Mouse (Mus musculus): ENCODE measurements around the gene Phrf1.
A peak's percentile ranks its signal among the peaks of the same experiment; 100 is the strongest.

The Phrf1 gene

GRCm38 (mm10) chr7:141213133-141213532 is 15.5 kb upstream of the Phrf1 start:
- DNase-seq (ENCODE audit: low read depth, low spot score): no peak

DNA sequence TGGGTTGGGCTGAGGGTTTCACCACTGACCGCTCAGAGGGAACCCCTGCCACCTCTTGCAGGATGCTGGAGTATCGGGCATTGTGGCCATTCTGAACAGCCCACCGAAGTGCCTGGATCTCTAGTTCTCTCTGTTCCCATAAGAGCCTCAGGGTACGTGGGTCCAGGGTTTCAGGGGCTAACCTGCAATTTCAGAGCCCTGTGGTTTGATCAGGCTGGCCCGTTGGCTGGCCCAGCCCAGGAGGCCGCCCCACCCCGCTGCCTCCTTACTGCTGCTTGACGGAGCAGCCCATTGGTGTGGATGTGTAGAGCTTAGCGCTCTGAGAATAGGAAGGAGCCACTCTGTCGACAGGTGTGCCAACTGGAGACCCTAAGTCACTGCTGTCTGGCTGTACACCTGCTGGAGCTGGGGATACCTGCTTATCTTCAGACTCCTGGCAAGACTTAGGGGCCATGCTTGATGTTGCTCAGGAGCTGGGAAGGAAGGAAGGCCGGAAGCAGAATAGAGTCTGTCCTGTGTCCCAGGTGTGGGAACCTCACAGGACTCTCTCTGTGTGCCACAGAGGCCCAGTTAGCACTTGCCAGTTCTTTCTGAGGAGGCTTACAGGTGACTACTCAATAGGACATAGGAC is 14.9 kb upstream of the Phrf1 start, which contains the start of gene Lmntd2:
TSS of gene Lmntd2 (minus strand) at position 476 of the 631 bp plus-strand sequence.
- DNase-seq (ENCODE audit: low read depth, low spot score): no peak

DNA sequence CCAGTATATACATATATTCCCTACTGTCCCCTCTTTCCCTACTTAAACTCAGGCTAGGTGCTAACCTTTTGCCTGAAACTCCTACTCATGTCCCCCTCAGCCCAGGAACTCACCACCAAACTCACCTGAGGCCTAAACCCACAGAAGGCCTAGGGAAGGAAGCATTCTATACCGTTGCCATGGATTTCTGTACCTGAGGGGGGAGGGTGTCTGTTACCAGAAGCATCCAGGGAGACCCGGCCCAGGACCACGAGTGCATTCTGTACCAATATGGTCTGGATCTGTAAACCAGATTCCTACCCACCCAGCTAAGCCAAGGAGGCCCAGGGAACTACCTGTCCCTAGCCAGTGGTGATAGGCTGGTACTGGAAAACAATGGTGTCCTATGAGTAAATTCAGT is 14.3 kb upstream of the Phrf1 start:
- DNase-seq (ENCODE audit: low read depth, low spot score): no peak

DNA sequence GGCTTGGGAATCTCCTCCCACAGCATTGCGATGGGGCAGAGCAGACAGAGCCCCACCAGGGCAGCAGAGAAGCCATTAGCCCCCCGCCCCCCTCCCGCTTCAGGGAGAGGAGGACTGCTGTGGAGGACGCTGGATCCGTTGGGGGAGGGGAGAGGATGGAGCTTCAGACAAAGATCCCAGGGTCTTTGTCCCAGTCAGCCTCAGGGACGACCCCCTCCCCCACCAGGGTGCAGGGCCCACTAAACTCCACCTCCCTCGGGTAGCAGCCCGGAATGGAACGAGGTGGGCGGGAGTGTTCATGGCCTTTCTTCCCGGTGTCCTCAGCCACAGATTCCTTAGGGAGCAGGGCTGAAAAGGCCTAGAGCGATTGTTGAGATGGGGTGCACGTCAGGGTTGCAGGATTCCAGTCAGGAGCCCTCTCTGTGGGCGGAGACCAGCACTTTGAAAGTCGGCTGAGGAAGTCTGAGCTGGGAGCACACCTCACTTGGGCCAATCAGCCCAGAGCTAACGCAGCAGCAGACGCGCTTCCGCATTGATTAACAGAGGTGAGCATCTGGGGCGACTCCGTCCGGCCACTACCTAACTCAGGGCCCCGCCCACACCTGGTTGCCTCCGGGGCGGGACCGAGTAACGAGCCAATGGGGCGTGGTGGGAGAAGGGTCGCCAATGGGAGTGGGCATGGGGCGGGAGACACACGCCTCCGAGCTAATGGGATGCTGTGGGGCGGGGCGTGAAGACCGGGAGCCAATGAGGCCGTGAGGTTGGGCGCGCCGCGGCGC is 13.3 kb upstream of the Phrf1 start, which contains the start of gene Rassf7:
TSS of gene Rassf7 (plus strand) at position 760 of the 779 bp plus-strand sequence.
- DNase-seq (ENCODE audit: low read depth, low spot score): peak; percentile 72

- no peak for DNase-seq (ENCODE audit: low read depth, low spot score)
Observed at GRCm38 (mm10) chr7:141215880-141216733, 12.5 kb upstream of the Phrf1 start.

GRCm38 (mm10) chr7:141216894-141217293 is 11.7 kb upstream of the Phrf1 start:
- DNase-seq (ENCODE audit: low read depth, low spot score): no peak

- DNase-seq (ENCODE audit: low read depth, low spot score): no peak
Observed at GRCm38 (mm10) chr7:141217343-141218013, 11.1 kb upstream of the Phrf1 start.

DNA sequence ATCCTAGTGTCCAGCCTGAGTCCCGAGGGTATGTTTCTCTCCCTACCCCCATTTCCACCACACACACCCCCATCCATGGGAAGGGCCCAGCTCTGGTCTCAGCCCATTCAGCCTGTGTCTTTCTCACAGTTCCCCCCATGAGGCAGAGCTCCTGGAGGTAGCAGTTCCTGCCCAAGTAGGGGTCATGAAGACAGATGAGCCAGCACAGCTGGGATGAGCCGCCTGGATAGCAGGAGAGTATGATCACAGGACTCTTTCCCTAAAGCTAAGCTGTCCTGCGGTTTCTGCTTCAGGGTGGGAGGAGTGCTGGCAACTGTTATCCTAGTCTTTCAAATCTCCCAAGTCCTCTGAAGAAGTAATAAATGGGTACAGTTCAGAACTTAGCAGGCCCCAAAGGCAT is 10.4 kb upstream of the Phrf1 start:
- no peak for DNase-seq (ENCODE audit: low read depth, low spot score)

- no peak for DNase-seq (ENCODE audit: low read depth, low spot score)
Observed at GRCm38 (mm10) chr7:141218557-141219133, 9.9 kb upstream of the Phrf1 start.

DNA sequence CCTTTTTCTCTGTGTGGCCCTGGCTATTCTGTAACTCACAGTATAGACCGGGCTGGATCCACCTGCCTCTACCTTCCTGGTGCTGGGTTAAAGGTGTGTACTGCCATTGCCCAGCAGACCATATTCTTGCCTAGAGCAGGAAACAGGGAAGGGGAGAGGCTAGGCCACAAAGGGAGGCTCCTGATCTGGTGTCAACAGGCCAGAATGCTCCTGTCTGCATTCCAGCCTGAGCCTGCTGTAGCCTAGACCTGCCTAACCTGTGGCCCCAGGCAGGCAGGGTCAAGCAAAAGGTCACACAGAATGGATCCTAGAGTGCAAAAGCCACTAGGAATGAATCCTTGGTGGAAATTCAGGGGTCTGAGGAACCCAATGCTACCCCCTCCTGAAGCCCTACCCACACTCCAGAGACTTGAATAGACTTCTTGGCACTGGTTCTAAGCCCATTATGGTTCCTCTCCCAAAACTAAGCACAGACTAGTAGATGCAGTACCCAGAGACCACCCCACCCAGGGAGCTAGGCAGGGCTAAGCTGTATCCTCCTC is 9.0 kb upstream of the Phrf1 start:
- DNase-seq (ENCODE audit: low read depth, low spot score): no peak

DNA sequence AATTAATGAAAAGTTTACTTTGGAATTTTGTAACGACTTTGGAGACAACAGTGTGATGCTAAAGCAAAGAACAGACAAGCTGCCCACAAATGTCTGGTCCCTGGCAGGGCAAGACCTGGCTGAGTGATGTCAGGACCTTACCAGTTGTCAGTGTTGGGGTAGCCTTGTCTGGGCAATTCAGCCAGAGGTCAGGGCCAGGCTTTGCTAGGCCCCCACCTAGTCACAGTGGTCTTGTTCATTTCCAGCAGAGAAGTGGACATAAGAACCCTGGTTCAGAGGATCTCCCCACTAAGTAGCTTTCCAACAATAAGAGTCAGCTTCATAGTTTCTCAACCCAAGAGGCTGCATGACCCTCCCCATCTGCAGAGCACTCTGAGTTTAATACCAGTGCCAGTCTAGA is 8.2 kb upstream of the Phrf1 start:
- DNase-seq (ENCODE audit: low read depth, low spot score): no peak

- peak; percentile 91 for DNase-seq (ENCODE audit: low read depth, low spot score)
Observed at GRCm38 (mm10) chr7:141221249-141222125, 7.1 kb upstream of the Phrf1 start.

DNA sequence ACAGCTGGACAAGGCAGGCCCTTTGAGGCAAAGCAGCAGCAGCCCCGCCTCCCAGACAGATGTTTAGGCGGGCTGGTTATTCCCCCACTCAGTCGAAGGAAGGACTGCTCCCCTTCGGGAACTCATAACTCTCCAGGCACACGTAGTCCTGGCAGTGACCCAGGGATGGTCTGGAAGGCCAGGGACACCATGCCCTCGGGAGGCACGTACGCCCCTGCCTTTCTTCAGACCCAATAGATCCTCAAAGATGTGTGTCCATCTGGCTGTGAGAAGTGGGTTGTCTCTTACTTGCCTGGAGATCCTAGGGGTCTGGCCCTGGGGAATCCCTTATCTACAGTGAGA is 6.5 kb upstream of the Phrf1 start:
- DNase-seq (ENCODE audit: low read depth, low spot score): no peak

GRCm38 (mm10) chr7:141222696-141223215 is 5.8 kb upstream of the Phrf1 start:
- DNase-seq (ENCODE audit: low read depth, low spot score): no peak

DNA sequence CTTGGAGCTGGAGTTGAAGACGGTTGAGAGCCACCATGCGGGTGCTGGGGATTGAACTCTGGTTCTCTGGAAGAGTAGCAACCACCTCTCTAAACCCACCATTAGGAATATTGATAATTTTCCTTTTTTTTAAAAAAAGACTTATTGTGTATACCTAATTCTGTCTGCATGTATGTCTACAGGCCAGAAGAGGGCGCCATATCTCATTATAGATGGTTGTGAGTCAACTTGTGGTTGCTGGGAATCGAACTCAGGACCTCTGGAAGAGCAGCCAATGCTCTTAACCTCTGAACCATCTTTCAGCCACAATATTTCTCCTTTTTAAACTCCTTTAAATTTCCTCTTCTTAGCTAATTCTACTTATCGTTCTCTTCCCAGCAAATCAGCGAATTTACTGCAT is 2.0 kb upstream of the Phrf1 start:
- no peak for DNase-seq (ENCODE audit: low read depth, low spot score)

- no peak for DNase-seq (ENCODE audit: low read depth, low spot score)
Observed at GRCm38 (mm10) chr7:141227796-141228195, 788 bp upstream of the Phrf1 start.

DNA sequence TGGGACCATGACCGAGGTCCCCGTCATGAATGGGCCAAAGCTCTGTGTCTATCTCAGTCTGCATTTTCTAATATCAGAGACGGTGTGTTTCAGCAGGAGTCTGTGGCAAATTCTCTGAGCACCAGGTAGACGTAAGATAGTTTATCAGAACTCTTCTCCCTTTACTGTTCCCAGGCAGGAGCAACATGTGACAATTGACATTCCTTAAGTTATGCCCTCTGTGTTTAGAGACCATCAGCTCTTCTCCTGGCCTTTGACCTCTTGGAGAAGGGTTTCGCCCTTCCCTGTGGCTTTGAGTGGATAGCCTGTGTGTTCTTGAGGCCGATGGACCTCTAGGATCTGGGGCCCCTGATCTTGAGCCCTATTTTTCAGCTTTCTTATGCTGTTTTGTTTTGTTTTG is 1.1 kb downstream of the Phrf1 start:
- no peak for DNase-seq (ENCODE audit: low read depth, low spot score)

- no peak for DNase-seq (ENCODE audit: low read depth, low spot score)
Observed at GRCm38 (mm10) chr7:141230570-141230969, 2.0 kb downstream of the Phrf1 start.

- DNase-seq (ENCODE audit: low read depth, low spot score): no peak
Observed at GRCm38 (mm10) chr7:141231111-141231510, 2.5 kb downstream of the Phrf1 start.

DNA sequence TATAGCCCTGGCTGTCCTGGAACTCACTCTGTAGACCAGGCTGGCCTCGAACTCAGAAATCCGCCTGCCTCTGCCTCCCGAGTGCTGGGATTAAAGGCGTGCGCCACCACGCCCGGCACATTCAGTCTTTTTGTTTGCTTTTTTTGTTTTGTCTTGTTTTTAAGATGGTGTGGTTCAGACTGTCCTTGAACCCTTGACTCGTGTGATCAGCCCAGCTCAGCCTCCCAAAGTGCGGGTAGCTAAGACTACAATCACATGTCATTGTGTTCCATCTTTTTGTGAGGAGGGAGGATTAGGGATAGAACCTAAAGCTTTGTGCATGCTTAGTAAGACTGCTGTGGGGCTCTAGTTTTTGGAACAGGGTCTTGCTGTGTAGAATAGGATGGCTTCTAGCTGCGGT is 3.0 kb downstream of the Phrf1 start:
- DNase-seq (ENCODE audit: low read depth, low spot score): no peak

Data from skeletal muscle tissue, adult 2 months (tissue).